Mouse (Mus musculus) heart, postnatal 0 days (tissue): ENCODE data around the gene Bcl2l1.

Experiments used
- CTCF ChIP-seq: IDR thresholded peaks from 2 replicates; pipeline ENCODE4 v1.5.1; 2016; ENCODE audit warnings: antibody characterized with exemption, control low read depth, low read depth
- EP300 ChIP-seq: IDR thresholded peaks from 2 replicates; pipeline ENCODE4 v1.6.1; 2016; ENCODE audit warnings: antibody characterized with exemption, low read depth

DNA sequence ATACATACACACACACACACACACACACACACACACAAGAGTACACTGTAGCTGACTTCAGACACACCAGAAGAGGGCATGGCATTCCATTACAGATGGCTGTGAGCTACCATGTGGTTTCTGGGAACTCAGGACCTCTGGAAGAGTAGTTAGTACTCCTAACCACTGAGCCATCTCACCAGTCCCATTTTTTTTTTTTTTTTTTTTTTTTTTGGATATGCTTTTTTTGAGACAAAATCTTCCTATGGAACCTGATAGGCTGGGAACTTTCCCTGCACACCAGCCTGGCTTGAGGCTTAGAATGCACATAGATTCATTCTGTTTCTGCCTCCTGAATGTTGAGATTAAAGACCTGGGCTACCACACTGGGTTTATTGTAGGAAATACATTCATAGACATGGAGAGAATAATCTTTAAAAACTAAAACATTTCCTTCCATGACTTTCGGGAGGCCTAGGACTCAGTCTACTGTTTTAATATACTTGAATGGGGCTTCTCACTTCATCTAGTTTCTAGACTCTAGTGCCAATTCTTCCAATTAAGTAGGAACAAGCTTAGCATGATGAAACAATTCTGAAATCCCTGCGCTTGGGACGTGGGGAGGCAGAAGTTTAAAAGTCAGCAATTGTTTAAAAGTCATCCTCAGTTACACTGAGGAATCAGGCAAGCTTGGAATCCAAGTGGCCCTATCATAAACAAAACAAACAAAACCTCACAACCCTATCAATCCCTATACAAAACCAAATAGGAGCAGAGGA is 15.7 kb upstream of the Bcl2l1 start:
- TF ChIP-seq CTCF (no peak), EP300 (no peak)
